Mouse (Mus musculus): ENCODE results near the gene Tuba4a.

GRCm38 (mm10) chr1:75226138-75226537, 6.5 kb upstream of the Tuba4a start:
- TF ChIP-seq CTCF (IDR thresholded peaks at IDR 0.05; ENCODE audit: low read depth) (no peak), EP300 (IDR thresholded peaks at IDR 0.05; ENCODE audit: low read depth) (no peak)
